Mouse (Mus musculus) CD4-positive, CD25-positive, alpha-beta regulatory T cell, adult 4 months (primary cell): ENCODE data around the gene Sh2d1b1. TPM values are rescaled to one million over a fixed set of nuclear protein-coding genes. Genes with fewer than 3 reads are reported as not detected.
"Not testable (repeated sequence)": the region's sequence is repeated elsewhere in the genome, so short reads cannot be mapped to it uniquely, and the experiment has no call there.

Source experiments
- ATAC-seq: one replicate; pipeline ENCODE4 v1.8.0; 2017
- polyA plus RNA-seq, 2 experiments: library from polyadenylated mRNA; unstranded; fragments of 100-300 nt; shearing (Covaris generic); gene quantifications; one replicate each; pipeline ENCODE4 v1.2.1; 2017

Gene Sh2d1b1
- not detected for polyA plus RNA-seq

DNA sequence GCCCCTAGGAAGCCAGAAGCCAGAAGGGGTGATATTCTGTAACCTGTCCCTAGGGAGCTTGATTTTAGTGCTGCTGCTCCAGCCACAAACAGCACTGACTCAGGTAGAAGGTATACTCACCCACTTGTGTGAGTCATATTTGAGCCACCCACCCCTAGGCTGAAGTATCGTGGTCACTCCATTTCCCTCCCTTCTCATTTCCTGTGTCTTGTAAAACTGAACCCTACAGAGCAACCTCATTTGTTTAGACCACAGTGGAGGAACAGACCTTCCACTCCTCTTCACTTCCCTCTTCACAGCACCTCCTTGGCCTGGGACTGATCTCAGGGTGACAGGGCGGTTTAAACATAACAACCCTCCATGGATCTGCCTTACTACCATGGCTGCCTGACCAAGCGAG is at the start of gene Sh2d1b1:
Sh2d1b1 (plus strand) TSS at position 305 of the 400 bp plus-strand sequence.
- no peak for ATAC-seq

DNA sequence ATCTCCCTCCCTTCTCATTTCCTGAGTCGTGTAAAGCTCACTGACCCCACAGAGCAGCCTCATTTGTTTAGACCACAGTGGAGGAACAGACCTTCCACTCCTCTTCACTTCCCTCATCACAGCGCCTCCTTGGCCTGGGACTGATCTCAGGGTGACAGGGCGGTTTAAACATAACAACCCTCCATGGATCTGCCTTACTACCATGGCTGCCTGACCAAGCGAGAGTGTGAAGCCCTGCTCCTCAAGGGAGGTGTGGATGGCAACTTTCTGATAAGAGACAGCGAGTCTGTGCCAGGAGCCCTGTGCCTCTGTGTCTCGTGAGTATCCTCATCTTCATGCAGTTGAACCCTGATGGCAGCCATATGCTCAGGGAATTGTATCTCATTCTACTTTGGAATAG is 44.4 kb upstream of the Sh2d1b1 start, which contains the start of gene Sh2d1b2:
Sh2d1b2 (plus strand) TSS at position 62 of the 400 bp plus-strand sequence.
- ATAC-seq: not testable (repeated sequence)

DNA sequence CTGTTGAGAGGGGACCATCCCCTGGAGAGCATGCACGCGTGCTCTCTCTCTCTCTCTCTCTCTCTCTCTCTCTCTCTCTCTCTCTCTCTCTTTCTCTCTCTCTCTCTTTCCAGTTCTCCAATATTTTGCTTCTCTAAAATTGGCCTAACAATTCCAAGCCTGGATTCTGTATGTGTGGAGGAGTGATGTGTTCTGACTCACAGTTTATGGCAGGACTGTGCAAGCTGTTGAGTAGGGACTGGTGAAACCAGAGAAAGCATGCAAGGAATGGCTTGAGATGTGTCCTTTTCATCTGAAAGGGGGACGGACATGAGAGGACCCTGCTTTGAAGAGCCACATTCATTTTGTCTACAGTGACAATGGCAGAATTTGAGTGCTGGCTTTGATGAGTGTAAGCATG is 32.1 kb upstream of the Sh2d1b1 start:
- ATAC-seq: no peak

DNA sequence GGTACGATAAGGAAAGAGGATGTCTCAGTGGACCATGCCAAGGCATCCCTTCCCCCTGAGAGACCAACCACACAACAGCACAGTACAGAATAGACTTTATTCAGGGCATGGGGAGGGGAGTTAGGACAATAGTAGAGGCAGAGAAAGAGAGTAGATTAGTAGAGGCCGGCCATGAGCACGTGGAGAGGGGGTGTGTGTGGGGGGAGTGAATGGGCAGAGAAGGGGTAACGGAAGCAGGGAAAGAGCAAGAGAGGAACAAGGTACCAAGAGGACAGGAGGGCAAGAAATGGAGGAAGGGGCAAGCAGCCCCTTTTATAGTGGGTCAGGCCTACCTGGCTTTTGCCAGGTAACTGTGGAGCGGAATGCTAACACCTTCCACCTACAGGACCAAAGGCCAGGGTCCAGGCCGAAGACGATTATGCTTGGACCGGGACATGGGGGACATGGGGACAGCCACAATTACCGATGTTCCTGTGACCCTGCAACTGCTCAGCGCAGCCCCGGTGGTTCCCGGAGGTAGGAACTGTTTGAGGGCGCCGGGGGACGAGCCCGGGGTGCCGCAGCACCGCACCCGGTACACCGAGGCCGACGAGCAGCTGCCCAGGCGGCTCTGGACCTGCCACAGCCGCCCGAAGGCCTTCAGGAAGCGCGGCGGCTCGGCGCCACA is 22.1 kb upstream of the Sh2d1b1 start:
- ATAC-seq: peak; percentile 38

DNA sequence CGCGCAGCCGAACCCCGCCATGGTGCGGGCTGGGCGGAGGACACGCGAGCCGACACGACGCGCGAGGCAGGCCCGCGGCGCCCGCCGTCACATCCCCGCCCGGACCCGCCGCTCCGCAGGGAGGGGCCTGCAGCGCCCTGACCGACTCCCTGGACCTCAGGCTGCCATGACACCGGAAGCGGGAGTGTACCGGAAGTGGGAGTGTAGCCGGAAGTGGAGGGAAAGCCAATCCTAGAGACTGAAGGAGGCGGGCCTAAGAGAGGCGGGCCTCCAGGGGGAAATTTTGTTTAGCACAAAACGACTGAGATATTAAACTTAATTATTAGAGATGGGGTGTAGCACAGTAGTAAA is 21.6 kb upstream of the Sh2d1b1 start:
- ATAC-seq: peak; percentile 99

GRCm38 (mm10) chr1:170270281-170270680 is 6.8 kb upstream of the Sh2d1b1 start:
- no peak for ATAC-seq

GRCm38 (mm10) chr1:170270696-170271095 is 6.4 kb upstream of the Sh2d1b1 start:
- ATAC-seq: no peak

GRCm38 (mm10) chr1:170273252-170273651 is 3.9 kb upstream of the Sh2d1b1 start:
- ATAC-seq: no peak

DNA sequence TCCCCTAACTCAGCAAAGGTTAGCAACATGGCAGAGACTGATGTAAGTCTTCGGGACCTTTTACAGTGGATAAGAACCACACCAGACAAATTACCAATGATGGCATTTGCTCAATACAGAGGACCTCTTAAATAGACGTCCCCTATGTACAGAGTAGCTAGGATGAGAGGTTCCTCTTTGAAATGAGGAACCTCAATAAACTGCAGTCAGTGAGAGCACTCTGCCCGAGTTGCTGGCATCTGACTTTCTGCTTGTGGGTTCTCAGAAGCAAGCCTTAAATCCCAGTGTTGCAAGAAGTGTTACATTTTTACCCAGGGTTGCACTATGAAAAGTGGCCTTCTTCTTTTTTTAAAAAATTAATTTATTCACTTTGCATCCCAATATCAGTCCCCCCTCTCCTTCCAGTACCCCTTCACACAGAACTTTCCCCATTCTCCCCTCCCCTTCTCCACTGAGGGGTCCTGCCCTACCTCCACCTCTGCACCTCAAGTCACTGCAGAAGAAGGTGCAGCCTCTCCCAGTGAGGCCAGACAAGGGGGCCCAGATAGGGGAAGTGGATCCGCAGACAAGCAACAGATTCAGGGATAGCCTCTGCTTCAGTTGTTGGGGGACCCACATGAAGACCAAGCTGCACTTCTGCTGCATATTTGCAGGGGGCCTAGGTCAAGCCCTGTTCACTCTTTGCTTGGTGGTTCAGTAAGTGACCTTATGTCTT is 5.5 kb downstream of the Sh2d1b1 start:
- ATAC-seq: no peak

DNA sequence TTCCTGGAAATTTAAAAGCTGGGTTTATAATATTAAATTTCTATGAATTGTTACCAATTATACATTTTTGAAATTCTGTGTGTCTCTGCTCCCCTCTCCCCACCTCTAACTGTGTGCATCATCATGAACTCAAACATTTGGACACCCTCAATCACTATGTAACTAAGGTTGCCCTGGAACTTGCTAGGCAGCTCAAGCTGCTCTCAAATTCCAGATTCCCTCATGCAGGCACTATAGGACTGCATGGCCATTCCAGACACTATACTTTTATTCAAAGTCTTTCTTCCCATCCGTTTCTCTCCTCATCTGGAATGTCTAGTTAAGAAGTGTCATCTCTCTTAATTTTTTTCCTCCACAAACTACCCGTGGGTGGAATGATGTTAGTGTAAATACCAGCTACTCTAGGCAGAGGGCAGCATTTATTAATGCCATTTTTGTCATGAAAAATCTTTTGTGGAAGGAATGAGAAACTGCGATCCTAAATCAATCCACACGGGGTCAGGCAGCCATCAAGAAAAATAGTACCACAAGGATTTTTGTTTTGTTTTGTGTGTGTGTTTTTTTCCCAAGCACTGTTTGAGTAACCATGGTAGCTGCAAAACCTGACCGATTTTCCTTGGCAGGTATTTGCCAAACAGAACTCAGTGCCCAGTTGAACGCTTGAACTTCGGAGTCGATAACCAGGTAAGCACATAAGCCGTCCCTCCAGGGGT is 15.3 kb downstream of the Sh2d1b1 start:
- ATAC-seq: no peak

DNA sequence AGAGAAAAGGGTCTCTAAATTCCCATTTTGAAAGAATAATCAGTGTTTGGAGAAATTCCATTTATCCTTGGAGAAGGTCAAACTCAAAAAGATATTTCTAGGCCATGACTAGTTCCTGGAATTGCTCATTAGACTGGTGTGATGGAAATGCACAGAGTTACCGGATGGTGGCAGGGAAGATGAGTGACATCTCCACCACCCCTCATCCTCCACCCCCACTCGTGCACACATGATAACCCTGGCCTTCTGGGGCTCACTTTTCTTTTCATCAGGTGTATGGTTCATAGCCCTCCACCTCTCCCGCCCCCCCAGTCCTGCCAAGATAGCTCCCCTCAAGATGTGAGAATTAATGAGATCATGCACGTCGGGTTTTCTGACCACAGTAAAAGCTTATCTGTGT is 16.1 kb downstream of the Sh2d1b1 start:
- no peak for ATAC-seq

- no peak for ATAC-seq
Observed at GRCm38 (mm10) chr1:170294786-170295570, 17.9 kb downstream of the Sh2d1b1 start.

- ATAC-seq: no peak
Observed at GRCm38 (mm10) chr1:170299496-170299895, 22.4 kb downstream of the Sh2d1b1 start.

DNA sequence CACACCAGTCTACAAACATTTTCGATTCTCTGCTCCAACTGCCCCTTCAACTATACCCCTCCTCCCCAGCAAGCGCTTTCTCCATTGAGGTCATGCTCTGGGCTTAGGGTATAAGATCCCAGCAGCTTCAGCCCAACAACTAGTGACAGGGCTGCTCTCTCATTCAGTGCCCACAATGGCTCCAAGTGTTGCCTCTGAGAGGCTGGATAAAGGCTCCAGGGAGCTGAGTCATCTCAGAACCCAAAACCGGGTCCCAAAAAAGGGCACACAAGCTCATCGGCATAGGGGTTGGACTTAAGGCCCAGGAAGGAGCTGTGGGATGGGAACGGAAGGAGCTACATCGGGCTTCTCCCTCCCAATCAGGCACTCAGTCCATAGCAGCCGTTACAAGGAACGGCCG is 24.6 kb downstream of the Sh2d1b1 start:
- no peak for ATAC-seq

GRCm38 (mm10) chr1:170302456-170302855 is 25.3 kb downstream of the Sh2d1b1 start:
- ATAC-seq: no peak

GRCm38 (mm10) chr1:170303103-170303502 is 26.0 kb downstream of the Sh2d1b1 start:
- ATAC-seq: no peak

GRCm38 (mm10) chr1:170305002-170305401 is 27.9 kb downstream of the Sh2d1b1 start:
- ATAC-seq: no peak

GRCm38 (mm10) chr1:170306232-170306631 is 29.1 kb downstream of the Sh2d1b1 start, which contains the start of gene Gm7694:
Gm7694 (minus strand) TSS chr1:170306332.
- ATAC-seq: no peak

DNA sequence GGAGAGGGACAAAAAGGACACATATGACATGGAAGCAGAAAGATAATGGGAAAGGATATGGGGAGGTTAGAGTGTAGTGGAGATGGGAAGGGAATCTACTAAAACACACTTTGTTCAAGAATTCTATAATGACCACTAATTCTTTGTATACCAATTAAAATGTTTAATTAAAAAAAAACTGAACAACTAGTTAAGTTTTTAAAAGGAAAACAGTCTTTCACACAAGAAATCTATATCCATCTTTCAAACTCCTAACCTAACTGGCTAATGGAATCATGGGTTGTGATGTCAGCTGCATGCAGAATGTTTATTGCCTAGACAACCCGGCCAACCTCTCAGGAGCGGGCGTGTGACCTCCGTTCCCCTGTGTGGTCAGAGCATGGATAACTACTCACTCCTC is 31.4 kb downstream of the Sh2d1b1 start, which contains the start of gene Spata46:
Spata46 (plus strand) TSS at position 301 of the 400 bp plus-strand sequence.
- ATAC-seq: no peak

DNA sequence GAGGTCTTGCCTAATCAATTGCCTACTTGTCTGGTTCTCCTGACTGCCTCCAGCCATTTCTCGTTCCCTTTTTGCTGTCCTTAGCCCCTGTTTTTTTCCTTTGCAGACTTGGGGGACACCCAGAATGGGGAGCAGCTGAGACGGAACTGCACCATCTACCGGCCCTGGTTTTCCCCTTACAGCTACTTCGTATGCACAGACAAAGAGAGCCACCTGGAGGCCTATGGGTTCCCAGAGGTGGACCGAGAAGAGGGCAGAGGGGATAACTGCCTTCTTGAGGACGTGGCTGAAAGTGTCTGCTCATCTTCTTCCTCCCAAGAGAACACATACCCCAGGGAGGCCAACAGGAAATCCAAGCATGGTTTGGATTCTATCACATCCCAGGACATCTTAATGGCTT is 34.3 kb downstream of the Sh2d1b1 start:
- ATAC-seq: no peak

- ATAC-seq: no peak
Observed at GRCm38 (mm10) chr1:170322046-170322445, 44.9 kb downstream of the Sh2d1b1 start.

DNA sequence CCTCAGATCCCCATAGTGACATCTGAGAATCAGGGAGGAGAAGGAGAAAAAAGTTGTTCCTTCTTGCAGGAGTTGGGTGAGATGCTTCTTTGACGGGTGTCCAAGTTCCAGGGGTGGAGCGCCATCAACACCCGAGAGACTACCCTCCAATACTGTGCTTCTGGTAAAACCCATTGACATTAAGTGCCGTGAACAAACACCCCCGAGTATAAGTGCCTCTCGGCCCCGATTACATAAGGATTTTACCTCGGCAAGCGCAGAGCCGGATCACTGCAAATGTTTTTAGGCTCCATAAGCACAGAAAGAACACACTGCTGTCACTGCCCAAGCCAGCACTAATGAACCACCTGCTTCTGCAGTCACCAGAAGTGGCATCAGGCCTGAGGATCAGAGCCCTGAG is 45.9 kb downstream of the Sh2d1b1 start:
- no peak for ATAC-seq

- no peak for ATAC-seq
Observed at GRCm38 (mm10) chr1:170324312-170324711, 47.2 kb downstream of the Sh2d1b1 start.
